Mouse (Mus musculus) heart, embryonic 14.5 days (tissue): Measurements from ENCODE around the gene Slc17a5. TPM values are rescaled to one million over a fixed set of nuclear protein-coding genes. Genes with fewer than 3 reads are reported as not detected.

ENCODE experiments used
- ATAC-seq: fragments of 200-750 bp; cut with Nextera tagmentation; 2 replicates; pipeline ENCODE4 v1.8.0; 2017; ENCODE audit warnings: low read depth, moderate TSS enrichment; ENCODE audit not compliant: insufficient number of reproducible peaks, insufficient read depth, low FRiP score
- H3K27ac ChIP-seq, 2 experiments: fragments of 200-500 bp in 1 of 2; fragments of 300-500 bp in 1 of 2; sonication (generic) in 1 of 2; replicated peaks in 1 of 2; 2 replicates each; pipeline ENCODE4 v1.5.1; 2012 to 2014; ENCODE audit warnings: low read depth in 2 of 2, low read length in 2 of 2, control low read depth in 1 of 2, mild to moderate bottlenecking in 1 of 2, mixed read lengths in 1 of 2; ENCODE audit not compliant: control insufficient read depth in 1 of 2, insufficient read depth in 1 of 2
- H3K27me3 ChIP-seq: fragments of 300-500 bp; sonication (generic); 2 replicates; pipeline ENCODE4 v1.6.1; 2014; ENCODE audit warnings: mild to moderate bottlenecking, low read length, control low read depth; ENCODE audit not compliant: control insufficient read depth, insufficient read depth
- H3K36me3 ChIP-seq: fragments of 300-500 bp; sonication (generic); 2 replicates; pipeline ENCODE4 v1.6.1; 2014; ENCODE audit warnings: mild to moderate bottlenecking, control low read depth, low read length, mixed read lengths; ENCODE audit not compliant: control insufficient read depth, insufficient read depth
- H3K4me1 ChIP-seq, 2 experiments: fragments of 200-500 bp in 1 of 2; fragments of 300-500 bp in 1 of 2; sonication (generic) in 1 of 2; 2 replicates each; pipeline ENCODE4 v1.6.1; 2012 to 2014; ENCODE audit warnings: low read length in 2 of 2, control low read depth in 1 of 2, mixed read lengths in 1 of 2; ENCODE audit not compliant: control insufficient read depth in 2 of 2, insufficient read depth in 2 of 2
- H3K4me2 ChIP-seq: fragments of 300-500 bp; sonication (generic); 2 replicates; pipeline ENCODE4 v1.6.1; 2014; ENCODE audit warnings: mild to moderate bottlenecking, low read length
- H3K4me3 ChIP-seq, 2 experiments: fragments of 200-500 bp in 1 of 2; fragments of 300-500 bp in 1 of 2; sonication (generic) in 1 of 2; 2 replicates each; pipeline ENCODE4 v1.5.1; 2012 to 2014; ENCODE audit warnings: low read length in 2 of 2, mild to moderate bottlenecking in 2 of 2, control low read depth in 1 of 2, low read depth in 1 of 2, moderate library complexity in 1 of 2; ENCODE audit not compliant: control insufficient read depth in 1 of 2, insufficient read depth in 1 of 2
- H3K9ac ChIP-seq: fragments of 300-500 bp; sonication (generic); 2 replicates; pipeline ENCODE4 v1.6.1; 2014; ENCODE audit warnings: mild to moderate bottlenecking, low read length
- H3K9me3 ChIP-seq: fragments of 300-500 bp; sonication (generic); 2 replicates; pipeline ENCODE4 v1.6.1; 2016; ENCODE audit warnings: low read length, control low read depth; ENCODE audit not compliant: control insufficient read depth
- WGBS: fragments of 180-500 bp; shearing (Covaris S2); extraction: QIAGEN DNeasy Blood & Tissue Kit; methylation state at CpG from one replicate; pipeline ENCODE4 v1.1.7; 2014; 5-methylcytosine and 5-hydroxymethylcytosine counted together
- polyA plus RNA-seq: library from polyadenylated mRNA; unstranded; fragments of >200 nt; fragmentation: Nextera tagmentation; extraction: Ambion mirVana; gene quantifications from 2 replicates; pipeline ENCODE4 v1.2.1, GENCODE M21; 2014

Slc17a5 gene
- polyA plus RNA-seq, 1 experiment from 2014 or later, result 8.7 TPM

DNA sequence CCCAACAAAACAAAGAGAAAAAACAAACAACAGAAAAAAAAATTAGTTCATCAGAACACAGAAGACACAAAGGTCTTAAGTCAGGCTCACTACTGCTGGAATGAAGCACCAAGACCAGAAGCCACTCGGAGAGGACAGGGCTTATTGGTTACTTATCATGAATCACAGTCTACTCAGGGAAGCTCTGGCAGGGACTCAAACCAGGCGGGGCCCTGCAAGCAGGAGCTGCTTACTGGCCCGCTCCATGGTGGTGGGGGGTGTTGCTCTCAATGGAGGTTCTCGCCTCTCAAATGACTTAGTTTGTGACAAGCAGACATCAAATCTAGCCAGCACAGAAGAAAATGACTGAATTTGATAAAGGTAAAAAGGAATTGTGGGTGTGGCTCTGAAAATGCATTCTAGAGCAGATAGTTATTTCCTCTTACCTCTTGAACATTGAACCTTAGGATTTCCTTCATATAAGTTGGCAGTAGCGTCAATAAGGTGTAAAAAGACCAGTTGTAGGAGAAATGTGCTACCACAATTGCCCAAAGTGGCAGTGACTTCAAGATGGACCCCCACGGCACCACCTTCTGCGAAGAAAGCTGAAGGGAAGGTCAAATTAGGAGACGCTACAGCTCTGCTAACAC lies 29.1 kb downstream of the Slc17a5 start:
- ATAC-seq, result no peak
- 62% methylated on average over 8 of the region's 8 CpGs for WGBS
- H3K27ac ChIP-seq, result no peak overlapping the region

GRCm38 (mm10) chr9:78557041-78557440 lies 30.8 kb downstream of the Slc17a5 start:
- H3K9ac ChIP-seq, result no peak overlapping the region
- no peaks in the 10 kb centered on the region for H3K27me3 ChIP-seq
- ATAC-seq, result no peak
- no peak overlapping the region for H3K27ac ChIP-seq
- no peak overlapping the region for H3K4me3 ChIP-seq
- WGBS, result 90% methylated on average over 1 of the region's 1 CpGs
- H3K9me3 ChIP-seq, result no peaks in the 10 kb centered on the region
- no peak overlapping the region for H3K4me2 ChIP-seq
- peaks cover 10% of the 10 kb centered on the region for H3K36me3 ChIP-seq
- H3K4me1 ChIP-seq, result peaks cover 2 to 4% of the 10 kb centered on the region in 2 experiments; a peak in 1 of 4 replicates

More for the DNA sequence above, 29.1 kb downstream of the Slc17a5 start:
- Histone ChIP-seq H3K4me1 (peaks cover 2 to 4% of the 10 kb centered on the region in 2 experiments; a peak in 1 of 4 replicates), H3K9ac (no peak overlapping the region), H3K4me3 (no peak overlapping the region), H3K4me2 (no peak overlapping the region), H3K36me3 (peaks cover 7% of the 10 kb centered on the region), H3K27me3 (no peaks in the 10 kb centered on the region), H3K9me3 (no peaks in the 10 kb centered on the region)

- Histone ChIP-seq H3K9ac (no peak overlapping the region), H3K27me3 (no peaks in the 10 kb centered on the region), H3K4me3 (no peak overlapping the region), H3K4me2 (peak overlapping the region; percentile 19), H3K36me3 (peaks cover 10% of the 10 kb centered on the region), H3K4me1 (no peaks in the 10 kb centered on the region), H3K27ac (no peak overlapping the region), H3K9me3 (no peaks in the 10 kb centered on the region)
- 30% methylated on average over 12 of the region's 12 CpGs for WGBS
- ATAC-seq, result no peak; the same call in 1 of the 2 replicates
These were observed 34.9 kb downstream of the Slc17a5 start for GRCm38 (mm10) chr9:78552984-78553383.

DNA sequence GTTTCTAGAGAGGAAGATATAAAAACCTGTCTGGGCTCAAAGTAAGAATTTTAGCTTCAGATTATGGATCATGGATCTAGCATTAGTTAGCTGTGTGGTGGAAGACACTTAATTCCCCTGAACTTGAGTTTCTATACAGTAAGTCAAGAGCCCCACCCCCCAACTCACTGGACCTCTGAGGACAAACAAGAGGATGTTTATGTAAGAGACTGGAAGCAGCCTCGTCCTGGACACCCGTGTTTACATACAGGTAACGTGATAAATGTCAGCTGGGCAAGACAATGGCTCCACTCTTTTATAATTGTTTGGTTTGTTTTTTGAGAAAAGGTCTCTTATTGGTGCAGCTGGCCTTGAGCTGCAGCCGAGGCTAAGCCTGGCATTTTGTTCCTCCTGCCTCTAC lies 36.1 kb downstream of the Slc17a5 start:
- WGBS, result 63% methylated on average over 4 of the region's 4 CpGs
- no peak overlapping the region for H3K27ac ChIP-seq
- no peaks in the 10 kb centered on the region for H3K4me1 ChIP-seq
- no peak overlapping the region for H3K9ac ChIP-seq
- no peaks in the 10 kb centered on the region for H3K27me3 ChIP-seq
- peaks cover 4% of the 10 kb centered on the region for H3K36me3 ChIP-seq
- no peak overlapping the region for H3K4me3 ChIP-seq
- H3K9me3 ChIP-seq, result no peaks in the 10 kb centered on the region
- no peak overlapping the region for H3K4me2 ChIP-seq
- no peak for ATAC-seq

- 81% methylated on average over 12 of the region's 12 CpGs for whole genome bisulfite sequencing
- Histone ChIP-seq H3K27ac (no peak overlapping the region), H3K27me3 (no peaks in the 10 kb centered on the region), H3K36me3 (0 out of 2 replicates have a peak, but pooled peaks cover 3% of the 10 kb centered on the region), H3K4me1 (no peaks in the 10 kb centered on the region), H3K9ac (no peak overlapping the region), H3K4me3 (no peak overlapping the region), H3K9me3 (no peaks in the 10 kb centered on the region), H3K4me2 (no peak overlapping the region)
- no peak for ATAC-seq
These were observed 40.1 kb downstream of the Slc17a5 start for GRCm38 (mm10) chr9:78547742-78548141.

DNA sequence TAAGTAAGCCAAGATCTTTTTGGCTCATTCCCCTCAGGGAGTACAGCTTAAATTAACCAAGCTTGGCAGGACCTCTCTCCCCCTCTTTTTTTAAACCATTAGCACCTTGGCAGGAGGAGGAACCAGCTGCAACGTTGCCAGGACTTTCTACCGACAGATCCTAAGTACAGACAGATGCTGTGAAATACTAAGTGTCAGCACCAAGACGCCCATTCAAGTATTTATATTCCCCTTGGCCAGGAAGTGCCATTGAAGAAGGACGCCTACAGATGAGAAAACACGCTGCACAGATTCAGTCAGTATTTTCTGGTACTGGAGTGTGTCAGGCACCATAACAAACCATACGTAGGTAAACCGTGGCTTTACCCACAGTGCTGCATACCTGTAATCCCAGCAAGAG lies 40.9 kb downstream of the Slc17a5 start:
- Histone ChIP-seq H3K4me2 (no peak overlapping the region), H3K4me1 (no peaks in the 10 kb centered on the region), H3K27ac (no peak overlapping the region), H3K36me3 (no peaks in the 10 kb centered on the region), H3K9ac (no peak overlapping the region), H3K27me3 (no peaks in the 10 kb centered on the region), H3K4me3 (no peak overlapping the region), H3K9me3 (no peaks in the 10 kb centered on the region)
- ATAC-seq, result no peak
- WGBS, result 56% methylated on average over 7 of the region's 7 CpGs

DNA sequence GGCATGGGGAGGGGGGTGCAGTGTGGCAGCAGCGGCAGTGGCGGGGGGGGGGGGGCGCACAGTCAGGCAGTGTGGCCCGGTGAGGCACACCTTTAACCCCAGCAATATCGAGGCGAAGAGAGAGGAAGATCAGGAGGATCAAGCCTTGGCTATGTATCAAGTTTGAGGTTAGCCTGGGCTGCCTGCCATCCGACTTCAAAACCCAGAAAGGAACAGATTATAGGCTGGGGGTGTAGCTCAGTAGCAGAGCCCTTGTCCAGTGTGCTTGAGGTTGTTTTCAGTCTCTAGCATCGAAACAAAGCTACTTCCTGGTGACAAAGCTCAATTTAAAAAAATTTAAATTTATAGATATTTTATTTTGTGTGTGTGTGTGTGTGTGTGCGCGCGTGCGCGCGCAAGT lies 46.1 kb downstream of the Slc17a5 start:
- no peak for ATAC-seq
- H3K36me3 ChIP-seq, result no peaks in the 10 kb centered on the region
- H3K27ac ChIP-seq, result no peak overlapping the region
- no peak overlapping the region for H3K9ac ChIP-seq
- WGBS, result 93% methylated on average over 14 of the region's 14 CpGs
- no peak overlapping the region for H3K4me2 ChIP-seq
- H3K27me3 ChIP-seq, result no peaks in the 10 kb centered on the region
- H3K4me1 ChIP-seq, result peaks cover 7 to 12% of the 10 kb centered on the region in 2 experiments
- H3K4me3 ChIP-seq, result no peak overlapping the region
- H3K9me3 ChIP-seq, result no peaks in the 10 kb centered on the region

DNA sequence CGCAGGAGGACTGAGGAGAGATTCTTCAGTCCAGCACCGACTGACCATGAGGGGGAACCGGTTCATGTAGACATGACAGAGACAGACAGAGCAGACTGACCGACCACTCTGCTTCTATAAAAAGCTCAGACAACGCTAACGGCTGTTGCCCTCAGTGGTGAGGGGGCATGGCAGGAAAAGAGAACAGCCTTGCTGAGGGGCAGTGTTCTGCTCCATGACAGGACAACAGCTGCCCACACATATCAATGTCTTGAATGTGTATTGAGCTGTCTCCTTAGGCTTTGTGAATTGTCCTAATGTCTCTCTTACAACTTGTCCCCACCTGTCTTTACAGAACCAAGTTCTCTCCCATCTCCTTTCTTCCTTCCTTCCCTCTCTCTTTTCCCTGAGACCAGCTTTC lies 49.4 kb downstream of the Slc17a5 start:
- Histone ChIP-seq H3K4me2 (peak overlapping the region; percentile 41), H3K27me3 (no peaks in the 10 kb centered on the region), H3K9ac (no peak overlapping the region), H3K27ac (peak overlapping the region; percentile 17 to 24; a peak in 1 of 4 replicates), H3K4me1 (peaks cover 9 to 14% of the 10 kb centered on the region in 2 experiments), H3K4me3 (no peak overlapping the region), H3K9me3 (no peaks in the 10 kb centered on the region), H3K36me3 (no peaks in the 10 kb centered on the region)
- no peak for ATAC-seq
- WGBS, result 15% methylated on average over 6 of the region's 6 CpGs
